Mouse (Mus musculus) naive thymus-derived CD4-positive, alpha-beta T cell, adult 2 months (primary cell): ENCODE data around the gene Gm28047.

ENCODE experiments used
- DNase-seq: peaks from one replicate; pipeline ENCODE4 v3.0.0-alpha.2; 2011; ENCODE audit warnings: low read depth

The Gm28047 gene

DNA sequence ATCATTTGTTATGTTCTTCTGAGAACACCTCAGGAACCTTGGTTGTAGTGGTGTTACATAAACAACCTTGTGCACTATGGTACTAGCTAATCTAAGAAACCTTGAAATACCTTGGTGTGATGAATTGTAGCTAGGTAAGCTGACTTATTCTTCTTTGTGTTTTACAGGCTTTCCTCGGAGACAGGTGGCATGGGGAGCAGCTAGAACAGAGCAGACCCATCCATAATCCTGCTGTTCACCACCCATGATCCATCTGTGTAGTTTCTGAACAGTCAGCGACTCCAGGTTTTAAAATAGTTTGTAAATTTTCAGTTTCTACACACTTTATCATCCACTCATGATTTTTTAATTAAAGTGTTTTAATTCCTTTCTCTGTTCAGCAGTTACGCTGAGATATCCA is 126.5 kb downstream of the Gm28047 start:
- no peak for DNase-seq

DNA sequence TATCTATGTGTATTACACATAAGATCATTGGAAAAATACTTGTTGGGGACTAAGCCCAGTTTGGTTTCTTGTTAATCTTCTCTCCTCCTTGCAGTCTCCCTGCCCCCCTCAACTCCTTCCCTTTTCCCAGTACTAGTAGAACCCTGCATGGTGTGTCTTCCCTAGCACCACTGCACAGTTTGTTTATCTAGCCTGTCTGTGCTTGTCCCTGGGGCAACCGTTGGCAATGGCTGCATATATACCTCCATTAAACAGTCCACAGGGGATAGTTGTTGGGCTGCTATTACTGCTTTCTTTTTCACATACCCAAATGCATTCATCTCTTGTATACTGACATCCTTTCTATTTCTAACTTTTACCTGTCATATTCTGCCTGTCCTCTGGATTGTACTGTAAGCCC is 137.2 kb downstream of the Gm28047 start:
- DNase-seq, result no peak

DNA sequence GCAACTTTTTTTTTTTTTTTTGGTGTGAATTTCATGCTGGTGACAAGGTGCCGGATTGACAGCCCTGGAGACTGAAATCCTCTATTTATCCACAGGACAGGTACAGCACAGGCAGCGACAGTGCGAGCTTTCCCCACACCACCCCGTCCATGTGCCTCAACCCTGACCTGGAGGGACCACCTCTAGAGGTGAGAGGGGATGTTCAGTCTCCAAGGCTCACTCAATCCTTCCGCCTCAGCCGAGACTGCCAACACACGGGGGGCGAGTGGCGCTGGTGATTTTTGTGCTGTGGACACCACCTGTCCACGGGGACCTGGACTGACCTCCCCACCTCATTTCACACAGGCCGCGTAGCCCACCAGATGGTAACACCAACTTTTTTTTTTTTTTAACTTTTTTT is 139.0 kb downstream of the Gm28047 start:
- DNase-seq, result no peak

DNA sequence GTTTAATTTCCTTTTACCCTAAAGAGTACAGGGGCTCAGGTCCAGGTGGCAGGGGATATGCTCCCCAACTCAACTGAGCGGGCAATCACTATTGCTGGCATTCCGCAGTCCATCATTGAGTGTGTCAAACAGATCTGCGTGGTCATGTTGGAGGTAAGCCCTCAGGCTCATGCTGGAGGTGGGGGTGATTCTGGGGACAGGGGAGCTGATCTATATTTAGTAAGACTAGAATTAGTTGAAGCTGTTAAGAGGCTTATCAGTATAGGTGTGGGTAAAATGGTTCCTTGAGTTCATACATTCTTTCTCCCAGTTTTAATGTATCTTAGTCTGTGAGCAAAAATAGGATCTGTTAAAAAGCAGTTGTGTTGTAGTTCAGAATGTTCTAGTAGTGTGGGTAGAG is 141.7 kb downstream of the Gm28047 start:
- DNase-seq, result no peak

DNA sequence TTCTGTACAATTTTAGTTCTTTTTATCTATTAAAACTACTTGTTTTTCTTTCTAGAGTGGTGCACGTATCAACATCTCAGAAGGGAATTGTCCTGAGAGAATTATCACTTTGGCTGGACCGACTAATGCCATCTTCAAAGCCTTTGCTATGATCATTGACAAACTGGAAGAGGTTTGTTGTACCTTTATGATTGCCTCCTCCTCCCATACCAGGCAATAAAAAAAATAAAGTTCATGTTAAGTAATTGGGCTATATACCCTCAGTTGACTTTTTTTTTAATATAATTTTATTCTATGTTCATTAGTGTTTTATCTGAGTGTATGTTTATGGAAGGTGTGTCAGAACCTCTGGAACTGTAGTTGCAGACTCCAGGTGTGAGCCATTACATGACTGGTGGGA is 150.3 kb downstream of the Gm28047 start:
- no peak for DNase-seq
